13 mouse cellular contexts compared by ENCODE assay signal in genomic region chr1:190189125-190189524, GRCm38 (mm10). TPM values are rescaled to one million over a fixed set of nuclear protein-coding genes. Genes with fewer than 3 reads are reported as not detected.
"Had no signal": no experiment of that assay in that cellular context is flagged by ENCODE, and none has a peak within 500 bp of the region (broad histone marks: within the 10 kb centered on the region; RNA-seq: fewer than 3 reads in every experiment).

No protein-coding gene starts in this region.

- H3K4me1 ChIP-seq: liver, embryonic 15.5 days had no signal

- H3K4me3 ChIP-seq: kidney, embryonic 15.5 days; left cerebral cortex, adult 2 months; limb, embryonic 10.5 days; liver, embryonic 15.5 days; neural tube, embryonic 12.5 days had no signal

- H3K27ac ChIP-seq: kidney, embryonic 15.5 days; left cerebral cortex, adult 2 months; limb, embryonic 10.5 days; liver, embryonic 15.5 days; neural tube, embryonic 12.5 days had no signal

- ATAC-seq: lung, postnatal 0 days had no signal

- H3K36me3 ChIP-seq: kidney, embryonic 15.5 days; limb, embryonic 10.5 days; liver, embryonic 15.5 days; neural tube, embryonic 12.5 days had no signal

- H3K9me3 ChIP-seq: kidney, embryonic 15.5 days; limb, embryonic 10.5 days; liver, embryonic 15.5 days; neural tube, embryonic 12.5 days had no signal

- H3K9ac ChIP-seq: kidney, embryonic 15.5 days; liver, embryonic 15.5 days; neural tube, embryonic 12.5 days had no signal

- H3K27me3 ChIP-seq: liver, embryonic 15.5 days; neural tube, embryonic 12.5 days had no signal

- H3K4me2 ChIP-seq: kidney, embryonic 15.5 days; liver, embryonic 11.5 days; liver, embryonic 15.5 days; neural tube, embryonic 12.5 days had no signal

- DNase-seq: kidney, postnatal 25 days; lung, adult 2 months; lung, postnatal 36 days; right cerebral cortex, postnatal 25 days; thymus, postnatal 36 days had no signal

RNA-seq across cellular contexts. Expression of gene Prox1, which starts 18.6 kb away (rescaled TPM):
- total RNA-seq: megakaryocyte progenitor cell, adult 5-6 weeks had no signal
